Mouse (Mus musculus) G1E-ER4 (cell line): ENCODE data around the gene Neurl2. TPM values are rescaled to one million over a fixed set of nuclear protein-coding genes. Genes with fewer than 3 reads are reported as not detected.

Experiments used
- GATA1 ChIP-seq: IDR thresholded peaks from one replicate; pipeline ENCODE4 v1.8.0; 2012; ENCODE audit warnings: low read length, inconsistent platforms
- polyA plus RNA-seq: library from polyadenylated mRNA; stranded (reverse); fragments of >175 nt; gene quantifications from 2 replicates; pipeline ENCODE4 v1.2.3, GENCODE M21; 2012

The Neurl2 gene
- polyA plus RNA-seq, 1 experiment, result 0.08 TPM

DNA sequence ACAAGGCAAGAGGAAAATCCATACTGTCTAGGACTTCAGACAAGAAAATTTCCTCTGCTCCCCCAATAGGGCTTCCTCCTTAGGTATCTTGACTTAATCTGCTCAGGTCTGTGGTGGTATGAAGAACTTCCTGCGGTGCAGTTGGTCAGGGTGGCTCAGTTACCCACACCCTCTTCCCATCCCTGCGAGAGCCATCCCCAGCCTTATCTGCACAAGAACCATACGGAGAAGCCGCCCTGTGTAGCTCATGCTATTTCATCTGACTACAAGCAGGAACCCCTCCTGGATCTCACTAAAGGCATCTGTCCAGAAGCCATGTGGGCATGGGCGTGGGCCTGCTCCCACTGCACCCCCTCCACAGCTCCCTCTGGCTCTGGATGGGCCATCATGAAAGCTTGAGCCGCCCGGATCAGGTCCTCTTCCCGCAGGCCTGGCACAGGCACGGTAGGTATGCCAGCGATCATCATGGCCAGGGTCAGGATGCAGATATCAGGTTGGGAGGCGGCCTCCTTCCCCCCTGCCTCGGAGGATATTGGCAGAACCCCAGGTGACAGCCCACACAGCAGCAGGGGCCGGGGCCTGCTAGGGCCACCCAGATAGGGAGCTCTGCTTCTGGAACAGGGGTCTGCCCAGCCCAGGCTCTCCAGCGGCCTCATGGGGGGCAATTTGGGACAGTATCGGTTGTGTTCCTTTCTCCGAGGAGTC lies 6.0 kb downstream of the Neurl2 start:
- TF ChIP-seq GATA1, result no peak

DNA sequence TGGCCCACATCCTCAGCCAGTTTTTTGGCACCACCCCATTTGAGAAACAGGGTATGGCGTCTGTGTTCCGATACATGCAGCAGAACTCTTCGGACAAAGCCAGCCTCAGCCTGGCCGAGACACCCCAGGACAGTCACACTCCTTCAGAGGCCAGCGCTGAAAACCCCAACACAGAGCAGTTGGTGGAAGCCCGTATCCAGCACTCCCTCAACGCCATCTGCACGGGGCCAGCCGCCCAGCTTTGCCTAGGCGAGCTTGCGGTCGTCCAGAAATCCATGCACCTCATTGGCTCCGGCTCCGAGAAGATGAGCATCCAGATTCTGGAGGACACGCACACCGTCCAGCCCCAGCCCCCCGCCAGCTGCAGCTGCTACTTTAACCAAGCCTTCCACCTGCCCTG lies 7.7 kb downstream of the Neurl2 start:
- no peak for TF ChIP-seq GATA1

DNA sequence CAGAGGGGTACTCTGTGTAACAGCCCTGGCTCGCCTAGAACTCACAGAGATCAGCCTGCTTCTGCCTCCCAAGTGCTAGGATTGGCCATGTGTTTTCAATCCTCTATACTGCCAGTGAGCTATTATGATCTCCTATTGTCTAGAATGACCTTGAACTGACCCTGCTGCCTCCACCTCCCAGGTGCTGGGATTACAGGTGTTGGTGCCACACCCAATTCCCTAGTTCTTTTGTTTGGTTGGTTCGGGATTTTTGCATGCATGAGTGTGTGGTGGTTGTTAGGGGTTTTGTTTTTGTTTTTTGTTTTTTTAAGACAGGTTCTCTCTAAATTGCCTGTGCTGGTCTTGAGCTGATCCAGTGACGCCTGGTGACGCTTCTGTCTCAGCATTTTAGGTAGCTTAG lies 9.3 kb downstream of the Neurl2 start:
- no peak for TF ChIP-seq GATA1

DNA sequence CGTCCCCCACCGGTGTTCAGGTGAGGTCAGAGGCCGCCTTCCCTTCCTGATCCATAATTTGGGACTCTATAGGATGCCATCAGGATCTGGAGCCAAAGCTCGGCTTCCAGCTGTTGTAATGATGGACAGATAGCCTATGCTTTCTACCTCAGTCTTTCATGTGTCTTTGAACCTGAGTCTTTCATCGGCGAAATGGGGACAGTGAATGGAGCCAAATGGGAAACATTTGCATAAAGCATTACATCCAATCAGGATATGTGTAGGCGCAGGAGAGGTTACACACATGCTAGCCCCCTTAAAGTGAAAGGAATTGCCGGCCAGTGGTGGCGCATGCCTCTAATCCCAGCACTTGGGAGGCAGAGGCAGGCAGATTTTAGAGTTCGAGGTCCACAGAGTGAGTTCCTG lies 10.1 kb downstream of the Neurl2 start:
- TF ChIP-seq GATA1, result no peak

DNA sequence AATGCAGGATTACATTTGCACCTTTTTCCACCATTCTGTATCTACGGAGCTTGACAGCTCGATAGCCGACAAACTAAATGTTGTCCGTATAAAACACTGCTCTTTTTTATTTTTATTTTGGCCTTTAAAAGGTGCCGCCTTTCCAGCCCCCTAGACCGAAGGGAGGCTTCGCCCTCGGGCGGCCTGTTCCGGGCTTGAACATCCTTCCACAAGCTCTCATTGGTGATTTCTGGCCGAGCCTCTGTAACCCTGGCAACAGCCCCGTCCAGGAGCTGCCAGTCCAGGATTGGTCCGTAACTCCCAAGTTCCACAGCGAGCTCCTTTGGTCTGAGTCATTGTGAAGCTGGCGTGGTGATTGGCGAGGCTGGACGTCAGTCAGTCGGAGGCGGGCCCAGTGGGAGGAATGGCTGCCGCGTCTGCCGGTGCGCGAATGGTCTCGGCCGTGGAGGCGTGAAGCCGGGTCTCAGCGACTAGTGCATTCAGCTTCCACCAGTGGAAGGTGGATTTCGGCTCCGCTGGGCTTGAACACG lies 10.6 kb downstream of the Neurl2 start, which contains the start of gene Zswim1:
Zswim1 (plus strand) TSS at position 51 of the 530 bp plus-strand sequence.
- TF ChIP-seq GATA1, result no peak

DNA sequence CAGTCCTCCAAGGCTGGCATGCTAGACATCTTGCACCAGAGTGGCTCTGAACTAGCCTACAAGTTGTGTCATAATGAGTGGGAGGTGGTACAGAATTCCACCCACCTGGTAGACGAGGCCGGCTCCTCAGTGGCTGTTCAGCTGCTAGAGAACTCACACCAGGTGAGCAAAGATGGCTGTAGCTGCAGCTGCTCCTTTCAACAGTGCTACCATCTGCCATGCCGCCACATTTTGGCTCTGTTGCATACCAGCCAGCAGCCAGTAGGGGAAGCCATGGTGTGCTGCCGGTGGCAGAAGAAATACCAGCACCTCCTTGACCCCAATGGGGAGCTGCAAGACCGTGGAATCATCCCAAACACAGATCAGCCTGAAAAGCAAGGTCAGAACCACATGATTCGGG lies 12.2 kb downstream of the Neurl2 start:
- no peak for TF ChIP-seq GATA1

DNA sequence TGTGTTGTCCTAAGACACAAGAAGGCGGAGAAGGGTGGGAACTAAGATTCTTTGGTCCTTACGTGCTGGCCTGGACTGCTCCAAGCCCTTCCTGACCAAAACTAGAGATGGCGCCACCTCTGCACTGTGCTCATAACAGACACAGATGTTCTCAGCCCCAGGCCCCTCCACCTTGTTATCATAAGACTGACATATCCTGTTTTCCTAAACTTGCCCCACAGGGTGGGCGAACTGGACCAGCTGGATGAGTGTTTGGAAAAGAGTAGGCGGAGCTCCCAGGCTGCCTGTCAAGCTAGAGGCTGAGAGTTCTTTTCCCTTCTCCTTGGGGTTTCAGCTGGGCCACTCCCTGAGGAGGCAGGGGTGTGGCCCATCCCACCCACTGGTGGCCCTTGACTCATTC lies 15.6 kb downstream of the Neurl2 start:
- no peak for TF ChIP-seq GATA1

DNA sequence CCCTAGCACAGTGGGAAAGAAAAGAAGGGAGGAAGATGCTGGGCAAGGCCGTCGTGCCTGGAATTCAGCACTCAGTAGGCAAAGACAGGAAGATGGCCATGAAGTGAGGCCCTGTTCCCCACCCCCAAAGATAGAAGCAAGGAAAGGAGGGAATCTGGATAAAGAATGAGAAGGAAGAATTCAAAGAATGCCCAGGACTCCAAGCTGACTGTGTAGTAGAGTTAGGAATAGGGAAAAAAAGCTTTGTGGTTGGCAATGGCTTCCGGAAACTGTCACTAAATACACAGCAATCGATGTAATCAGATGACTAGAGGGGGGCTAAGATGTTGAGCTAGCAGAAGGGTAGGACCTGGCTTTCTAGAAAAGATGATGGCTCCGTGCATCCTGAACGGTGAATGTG lies 16.1 kb downstream of the Neurl2 start:
- no peak for TF ChIP-seq GATA1

DNA sequence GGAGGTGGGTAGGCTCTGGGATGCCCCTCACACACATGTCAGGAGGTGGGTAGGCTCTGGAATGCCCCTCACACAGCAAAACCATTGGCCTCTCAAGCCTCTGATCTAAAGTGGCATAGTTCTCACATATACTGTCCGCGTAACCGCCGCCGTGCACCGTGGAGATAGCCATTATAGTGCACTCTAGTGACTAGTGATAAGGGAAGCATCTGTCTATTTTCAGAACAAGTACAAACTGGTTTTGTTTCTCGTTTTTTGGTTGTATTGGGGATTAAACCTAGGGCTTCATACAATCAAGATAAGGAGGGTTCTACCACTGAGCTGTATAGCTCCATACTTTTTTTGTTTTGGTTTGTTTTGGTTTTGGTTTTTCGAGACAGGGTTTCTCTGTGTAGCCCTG lies 17.4 kb downstream of the Neurl2 start:
- no peak for TF ChIP-seq GATA1

DNA sequence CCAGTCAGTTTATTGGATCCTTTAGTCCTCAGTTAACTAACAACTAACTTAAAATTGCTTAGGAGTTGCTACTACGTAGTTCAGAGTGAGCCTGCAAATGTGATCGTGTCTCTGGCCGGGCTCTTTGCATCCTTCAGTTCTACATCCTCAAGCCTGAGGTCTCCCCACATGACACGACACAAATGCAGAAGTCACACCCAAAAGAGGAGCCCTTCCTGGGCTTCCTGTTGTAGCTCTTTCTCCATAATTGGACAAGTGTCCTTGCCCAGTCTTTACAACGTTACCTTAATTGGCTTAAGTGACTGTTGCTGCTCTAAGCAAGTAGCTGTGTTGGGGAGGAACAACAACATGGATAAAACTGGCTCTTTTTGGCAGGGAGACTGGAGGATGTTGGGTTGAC lies 17.9 kb downstream of the Neurl2 start:
- no peak for TF ChIP-seq GATA1

DNA sequence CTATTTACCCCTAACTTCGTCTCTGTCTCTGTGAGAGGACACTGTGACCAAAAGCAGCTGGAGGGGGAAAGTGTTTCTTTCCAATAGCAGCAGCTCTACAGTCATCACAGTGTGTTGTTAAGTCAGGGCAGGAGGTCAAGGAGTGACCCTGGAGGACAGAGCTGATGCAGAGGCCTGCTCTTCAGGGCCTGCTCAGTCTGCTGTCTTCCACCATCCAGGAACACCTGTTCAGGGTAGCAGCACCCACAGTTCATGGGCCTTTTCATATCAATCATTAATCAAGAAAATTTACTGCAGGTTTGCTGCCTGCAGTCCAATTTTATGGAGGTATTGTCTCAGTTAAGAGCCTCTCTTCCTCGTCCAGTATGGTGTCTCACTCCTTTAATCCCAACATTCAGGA lies 19.7 kb downstream of the Neurl2 start:
- no peak for TF ChIP-seq GATA1

DNA sequence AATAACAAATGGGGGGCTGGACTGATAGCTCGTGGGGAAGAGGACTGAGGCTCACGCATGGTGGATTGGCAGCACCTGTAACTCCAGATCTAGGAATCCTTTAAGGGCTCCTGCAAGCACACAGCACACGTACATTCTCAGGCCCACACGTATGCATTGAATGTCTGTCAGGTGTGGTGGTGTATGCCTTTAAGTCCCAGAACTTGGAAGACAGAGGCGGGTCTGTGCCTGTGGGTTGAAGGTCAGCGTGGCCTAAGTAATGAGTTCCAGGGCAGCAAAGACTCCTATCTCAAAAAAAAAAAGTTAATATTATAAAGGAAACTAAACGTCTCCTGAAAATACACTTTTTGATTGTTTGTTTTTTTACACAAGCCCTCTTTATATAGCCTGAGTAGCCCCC lies 26.6 kb downstream of the Neurl2 start:
- TF ChIP-seq GATA1, result no peak

DNA sequence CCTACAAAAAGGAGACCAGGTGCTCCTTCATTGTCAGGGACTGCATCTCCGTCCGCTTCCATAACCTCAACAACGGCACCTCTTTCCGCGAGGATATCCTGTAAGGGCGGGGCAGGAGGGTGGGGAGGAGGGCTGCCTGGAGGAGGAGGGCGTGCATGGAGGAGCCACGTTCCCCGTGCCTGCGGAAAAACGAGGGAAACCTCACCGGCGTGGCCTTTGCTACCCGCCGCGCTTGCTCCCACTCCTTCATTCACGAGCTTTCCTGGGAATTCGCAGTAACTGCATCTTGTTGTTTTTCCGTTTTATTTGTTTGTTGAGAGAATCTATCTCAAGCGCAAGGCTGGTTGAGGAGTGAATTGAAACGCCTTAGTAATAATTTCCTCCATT lies 27.9 kb downstream of the Neurl2 start:
- TF ChIP-seq GATA1, result no peak

DNA sequence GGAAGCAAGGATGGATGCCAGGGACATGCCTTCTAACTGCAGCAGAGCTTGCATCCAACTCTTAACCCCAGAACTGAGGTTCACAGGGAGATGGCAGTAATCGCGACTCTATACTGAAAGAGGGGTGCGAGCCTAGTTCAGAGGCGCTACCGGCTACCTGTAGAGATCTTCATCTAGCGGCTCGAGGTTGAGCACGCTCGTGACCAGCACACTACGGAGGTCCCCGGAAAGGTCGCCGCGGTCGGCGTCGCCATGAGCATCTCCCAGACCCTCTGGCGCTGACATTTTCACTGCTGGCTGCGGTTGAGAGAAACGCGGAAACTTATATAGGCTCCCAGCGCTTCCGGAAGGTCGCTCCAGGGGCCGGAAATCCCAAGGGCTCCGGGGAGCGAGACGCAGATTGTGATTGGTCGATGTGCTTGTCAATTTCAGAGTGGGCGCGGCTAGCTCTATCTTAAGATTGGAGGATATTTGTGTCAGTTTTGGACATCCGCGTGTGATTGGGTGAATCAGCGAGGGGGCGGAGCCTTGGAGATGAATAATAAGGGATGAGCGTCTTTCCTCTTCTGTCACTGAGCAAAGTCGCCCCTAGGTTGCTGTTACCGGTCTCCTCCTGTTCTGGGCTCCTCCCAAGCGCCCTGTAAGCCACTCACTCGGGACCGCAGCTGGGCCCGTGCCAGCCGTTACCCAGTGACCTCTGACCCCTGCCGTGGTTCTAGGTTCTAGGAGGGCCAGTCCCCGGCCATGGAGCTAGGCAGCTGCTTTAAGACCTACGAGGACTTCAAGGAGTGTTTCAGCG lies 28.5 kb downstream of the Neurl2 start, which contains the start of the genes Acot8 and Zswim3:
Acot8 (minus strand) TSS at position 350 of the 799 bp plus-strand sequence.
Zswim3 (plus strand) TSS at position 566 of the 799 bp plus-strand sequence.
- TF ChIP-seq GATA1, result no peak

DNA sequence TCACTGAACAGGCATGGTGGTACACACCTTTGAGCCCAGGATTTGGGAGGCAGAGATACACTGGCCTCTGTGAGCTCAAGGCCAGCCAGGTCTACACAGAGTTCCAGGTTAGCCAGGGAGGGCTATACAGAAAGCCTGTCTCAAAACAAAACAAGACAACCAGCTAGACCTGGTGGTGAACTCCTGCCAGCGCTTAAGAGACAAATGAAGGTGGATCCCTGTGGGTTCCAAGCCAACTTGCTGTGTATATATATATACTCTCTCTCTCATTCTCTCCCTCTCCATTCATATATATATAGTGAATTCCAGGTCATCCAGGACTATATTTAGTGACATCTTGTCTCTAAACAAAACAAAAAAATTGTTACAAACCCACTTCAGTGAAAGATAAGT lies 29.3 kb downstream of the Neurl2 start:
- no peak for TF ChIP-seq GATA1

DNA sequence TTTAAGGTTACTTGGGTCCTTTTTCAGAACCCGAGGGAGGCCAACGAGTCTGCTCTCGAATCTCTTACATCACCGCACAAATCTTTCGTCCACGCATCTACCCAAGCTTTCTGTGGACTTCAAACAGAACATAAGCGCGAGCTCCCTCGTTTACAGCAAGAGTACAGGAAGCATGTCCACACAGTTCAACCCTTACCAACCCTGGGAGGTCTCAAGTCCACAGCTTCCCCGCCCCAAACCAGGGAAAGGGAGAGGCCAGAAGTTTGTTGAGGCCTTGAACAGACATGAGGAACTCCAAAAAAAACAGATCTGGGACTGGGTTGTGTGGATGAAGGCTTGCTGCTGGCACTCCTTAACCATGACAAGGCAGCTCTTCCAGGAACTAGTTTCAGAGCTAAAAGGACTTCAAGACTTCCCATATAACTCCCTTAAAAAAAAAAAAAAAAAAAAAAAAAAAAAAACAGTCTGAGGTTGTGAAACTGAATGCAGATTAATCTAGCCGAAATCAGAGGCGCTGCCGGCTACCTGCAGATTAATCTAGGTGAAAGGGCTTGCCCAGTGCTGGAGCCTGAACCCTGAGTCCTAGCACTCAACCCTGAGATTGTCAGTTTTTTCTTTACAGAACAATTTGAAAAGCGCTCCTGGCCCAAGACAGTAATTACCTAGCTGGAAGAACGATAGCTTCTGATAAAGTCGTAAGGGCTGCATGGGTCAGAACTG lies 29.9 kb downstream of the Neurl2 start:
- no peak for TF ChIP-seq GATA1
